In genomic region chr10:127211414-127211854, GRCm38 (mm10) we compare ENCODE assay signal across 8 mouse cellular contexts. TPM values are rescaled to one million over a fixed set of nuclear protein-coding genes. Genes with fewer than 3 reads are reported as not detected.
DNase-seq lines count a peak whose midpoint lies in the region; ATAC-seq and TF ChIP-seq lines count a peak whose summit lies in the region.

Gene Pip4k2c (minus strand): TSS chr10:127211585.

- peak; percentile 91 for DNase-seq in layer of hippocampus, adult 11-12 months (ENCODE audit: low spot score)
- no peak for DNase-seq in layer of hippocampus, adult 9-10 months (ENCODE audit: low spot score)
- DNase-seq in embryonic facial prominence, embryonic 11.5 days (ENCODE audit: low spot score), result peak; percentile 90
- peak; percentile 38 for DNase-seq in gonadal fat pad, adult 2 months (ENCODE audit: low read depth)
- peak; percentile 96 for DNase-seq in limb, embryonic 10.5 days (ENCODE audit: low spot score)

- H3K36me3 ChIP-seq in embryonic facial prominence, embryonic 11.5 days (replicated peaks; ENCODE audit: control insufficient read depth, insufficient read depth, low read depth, low read length), result no peaks in the 10 kb centered on the region
- H3K36me3 ChIP-seq in intestine, postnatal 0 days (ENCODE audit: control insufficient read depth, insufficient read depth), result peaks cover 6% of the 10 kb centered on the region
- H3K36me3 ChIP-seq in limb, embryonic 10.5 days, result peaks cover 28% of the 10 kb centered on the region
- peaks cover 21% of the 10 kb centered on the region for H3K36me3 ChIP-seq in midbrain, embryonic 12.5 days
- peaks cover 13% of the 10 kb centered on the region for H3K36me3 ChIP-seq in small intestine, adult 2 months (ENCODE audit: control insufficient read depth, insufficient read depth, low read length)

- H3K4me2 ChIP-seq in embryonic facial prominence, embryonic 11.5 days (ENCODE audit: low read depth, low read length), result peak within 1 kb of the TSS; percentile 92
- H3K4me2 ChIP-seq in intestine, postnatal 0 days (replicated peaks; ENCODE audit: low read depth), result peak within 1 kb of the TSS; percentile 96
- H3K4me2 ChIP-seq in midbrain, embryonic 12.5 days (replicated peaks), result peak within 1 kb of the TSS; percentile 91

- no peak within 1 kb of the TSS for H3K27ac ChIP-seq in embryonic facial prominence, embryonic 11.5 days (replicated peaks; ENCODE audit: low read depth, low read length)
- peak within 1 kb of the TSS; percentile 86 for H3K27ac ChIP-seq in intestine, postnatal 0 days (ENCODE audit: low read depth, low read length)
- peak within 1 kb of the TSS; percentile 88 for H3K27ac ChIP-seq in limb, embryonic 10.5 days
- H3K27ac ChIP-seq in midbrain, embryonic 12.5 days (replicated peaks), result no peak within 1 kb of the TSS; the same call in 1 of the 2 replicates
- H3K27ac ChIP-seq in small intestine, adult 2 months (ENCODE audit: insufficient read depth, low read depth, low read length), result peak within 1 kb of the TSS; percentile 42

- ATAC-seq in embryonic facial prominence, embryonic 11.5 days (replicated peaks; ENCODE audit: insufficient number of reproducible peaks, low FRiP score, low TSS enrichment, low read depth), result peak; percentile 89
- ATAC-seq in intestine, postnatal 0 days, result peak; percentile 96
- peak; percentile 96 for ATAC-seq in midbrain, embryonic 12.5 days (ENCODE audit: low FRiP score, low read depth)

- peak within 1 kb of the TSS; percentile 76 for H3K4me3 ChIP-seq in embryonic facial prominence, embryonic 11.5 days (ENCODE audit: low read depth, low read length)
- peak within 1 kb of the TSS; percentile 90 for H3K4me3 ChIP-seq in intestine, postnatal 0 days (ENCODE audit: low read depth, low read length)
- H3K4me3 ChIP-seq in limb, embryonic 10.5 days, result peak within 1 kb of the TSS; percentile 94
- H3K4me3 ChIP-seq in midbrain, embryonic 12.5 days, result peak within 1 kb of the TSS; percentile 89
- H3K4me3 ChIP-seq in small intestine, adult 2 months (ENCODE audit: low read depth, low read length), result peak within 1 kb of the TSS; percentile 94

- TF ChIP-seq CTCF in intestine, postnatal 0 days (IDR thresholded peaks at IDR 0.05; ENCODE audit: low read depth), result no peak
- no peak for TF ChIP-seq CTCF in small intestine, adult 2 months (IDR thresholded peaks at IDR 0.05; ENCODE audit: extremely low read depth, insufficient read length, insufficient replicate concordance, low read depth, low read length)

- peak within 1 kb of the TSS; percentile 74 for H3K9ac ChIP-seq in embryonic facial prominence, embryonic 11.5 days (replicated peaks; ENCODE audit: low read length)
- peak within 1 kb of the TSS; percentile 90 for H3K9ac ChIP-seq in intestine, postnatal 0 days (ENCODE audit: low read depth, low read length)
- H3K9ac ChIP-seq in midbrain, embryonic 12.5 days (replicated peaks), result peak within 1 kb of the TSS; percentile 79

- no peak for TF ChIP-seq POLR2A in small intestine, adult 2 months (IDR thresholded peaks at IDR 0.05; ENCODE audit: low read depth, low read length)

- H3K4me1 ChIP-seq in embryonic facial prominence, embryonic 11.5 days (ENCODE audit: control insufficient read depth, insufficient read depth, low read length), result 0 out of 2 replicates have a peak, but pooled peaks cover 2% of the 10 kb centered on the region
- H3K4me1 ChIP-seq in intestine, postnatal 0 days (replicated peaks; ENCODE audit: control insufficient read depth, insufficient read depth, low read length), result 0 out of 2 replicates have a peak, but pooled peaks cover 5% of the 10 kb centered on the region
- peaks cover 21% of the 10 kb centered on the region for H3K4me1 ChIP-seq in limb, embryonic 10.5 days
- H3K4me1 ChIP-seq in midbrain, embryonic 12.5 days, result peaks cover 16% of the 10 kb centered on the region
- H3K4me1 ChIP-seq in small intestine, adult 2 months (ENCODE audit: control insufficient read depth, insufficient read depth, insufficient read length, low read length), result peaks cover 8% of the 10 kb centered on the region; the same call in 1 of the 2 replicates

- H3K27me3 ChIP-seq in embryonic facial prominence, embryonic 11.5 days (ENCODE audit: control insufficient read depth, insufficient read depth, low read length), result no peaks in the 10 kb centered on the region
- no peaks in the 10 kb centered on the region for H3K27me3 ChIP-seq in intestine, postnatal 0 days (replicated peaks; ENCODE audit: control insufficient read depth, insufficient read depth, low read length)
- no peaks in the 10 kb centered on the region for H3K27me3 ChIP-seq in limb, embryonic 10.5 days (ENCODE audit: low read depth, poor library complexity, severe bottlenecking)
- no peaks in the 10 kb centered on the region for H3K27me3 ChIP-seq in midbrain, embryonic 12.5 days
- no peaks in the 10 kb centered on the region for H3K27me3 ChIP-seq in small intestine, adult 2 months (ENCODE audit: control insufficient read depth, insufficient read depth, low read length)

- 1% methylated on average over 45 of the region's 47 CpGs for WGBS in embryonic facial prominence, embryonic 11.5 days
- WGBS in intestine, postnatal 0 days, result 1% methylated on average over 47 of the region's 47 CpGs
- under 1% methylated on average over 47 of the region's 47 CpGs for WGBS in limb, embryonic 10.5 days
- WGBS in midbrain, embryonic 12.5 days, result 2% methylated on average over 47 of the region's 47 CpGs
- WGBS in small intestine, adult 2 months, result under 1% methylated on average over 47 of the region's 47 CpGs

- no peaks in the 10 kb centered on the region for H3K9me3 ChIP-seq in embryonic facial prominence, embryonic 11.5 days (replicated peaks; ENCODE audit: control insufficient read depth, low read length)
- no peaks in the 10 kb centered on the region for H3K9me3 ChIP-seq in intestine, postnatal 0 days (ENCODE audit: control insufficient read depth)
- H3K9me3 ChIP-seq in limb, embryonic 10.5 days (replicated peaks), result no peaks in the 10 kb centered on the region
- no peaks in the 10 kb centered on the region for H3K9me3 ChIP-seq in midbrain, embryonic 12.5 days

RNA-seq across cellular contexts. Expression of gene Pip4k2c, which starts in this region (rescaled TPM):
- 14.7 and 17.8 TPM in 2 replicates for polyA plus RNA-seq in embryonic facial prominence, embryonic 11.5 days (2014; fragmentation: Nextera tagmentation; extraction: Ambion mirVana)
- polyA plus RNA-seq in gonadal fat pad, adult 2 months (2012; rRNA removed), result 76.9 and 93.8 TPM in 2 replicates
- polyA plus RNA-seq in intestine, postnatal 0 days (2015; fragmentation: Nextera tagmentation; extraction: Ambion mirVana), result 43.0 and 47.0 TPM in 2 replicates
- polyA plus RNA-seq in limb, embryonic 10.5 days (2016; fragmentation: Nextera tagmentation; extraction: Ambion mirVana), result 25.0 and 27.8 TPM in 2 replicates
- 17.0 and 18.1 TPM in 2 replicates for polyA plus RNA-seq in midbrain, embryonic 12.5 days (2016; fragmentation: Nextera tagmentation; extraction: Ambion mirVana)
- polyA plus RNA-seq in small intestine, adult 2 months (2012; rRNA removed), result 13.8 and 31.4 TPM in 2 replicates

Comparison
In these comparisons a context has a peak if more than half of its experiments do, and no peak if none do; other contexts are left out.
1. H3K27ac ChIP-seq: peak in intestine, postnatal 0 days (single experiment), limb, embryonic 10.5 days (single experiment) and small intestine, adult 2 months (single experiment); none in embryonic facial prominence, embryonic 11.5 days (single experiment) and midbrain, embryonic 12.5 days (single experiment).
2. Peak in every context shown above with its lines, with median percentiles within 50 percentile points of each other: ATAC-seq, H3K4me2 ChIP-seq, H3K4me3 ChIP-seq and H3K9ac ChIP-seq.